Mouse (Mus musculus) cerebral cortex, adult 2 months (tissue): Measurements from ENCODE around the gene Zfp273.

Experiments
- WGBS: fragments of 180-500 bp; shearing (Covaris S2); methylation state at CpG from one replicate; pipeline ENCODE4 v1.1.7; 2018; 5-methylcytosine and 5-hydroxymethylcytosine counted together

The Zfp273 gene

GRCm38 (mm10) chr13:67876049-67876698 is 62.6 kb downstream of the Zfp273 start:
- WGBS, result 22% methylated on average over 9 of the region's 12 CpGs
